Mouse (Mus musculus): ENCODE measurements at regions not wholly inside any gene's neighbourhood (a gene's known extent, or its start where the extent isn't known, plus 50 kb on each side); places are given as distances from the start of the nearest gene placed in this dataset.

DNA sequence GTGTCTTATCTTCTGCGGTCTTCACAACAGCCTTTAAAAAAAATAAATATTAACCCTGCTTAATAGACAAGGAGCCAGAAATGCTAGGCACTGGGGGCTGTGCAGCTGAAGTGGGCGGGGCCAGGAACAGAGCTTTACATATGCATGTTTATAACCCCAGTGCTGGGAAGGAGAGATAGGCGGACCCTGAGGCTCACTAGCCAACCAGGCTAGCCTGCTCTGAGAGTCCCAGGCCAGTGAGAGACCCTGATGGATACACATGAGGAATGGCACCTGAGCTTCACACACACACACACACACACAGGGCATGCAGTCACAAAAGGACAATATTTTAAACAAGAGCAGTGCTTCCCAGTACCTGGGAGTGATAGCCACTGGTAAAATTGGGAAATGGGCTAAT lies 54.1 kb upstream of the Plet1 start:
- no peak for DNase-seq (ENCODE audit: low spot score)
- H3K9me3 ChIP-seq (replicated peaks; ENCODE audit: control insufficient read depth, low read length) = peaks cover 2% of the 10 kb centered on the region; the same call in 1 of the 2 replicates
- 69% methylated on average over 3 of the region's 3 CpGs for WGBS
- 0 out of 2 replicates have a peak overlapping the region, but pooled peaks have one; percentile 54 for H3K27ac ChIP-seq (ENCODE audit: low read depth)
- H3K36me3 ChIP-seq (replicated peaks; ENCODE audit: control insufficient read depth, insufficient read depth, low read length) = no peaks in the 10 kb centered on the region
- peaks cover 3% of the 10 kb centered on the region; the same call in 1 of the 2 replicates for H3K4me1 ChIP-seq (ENCODE audit: control insufficient read depth, insufficient read depth)
- no peak overlapping the region for H3K4me2 ChIP-seq (ENCODE audit: low read depth, low read length)
- no peak overlapping the region for H3K4me3 ChIP-seq (ENCODE audit: low read depth, low read length)
- ATAC-seq (ENCODE audit: insufficient read depth, low read depth) = no peak; the same call in 1 of the 2 replicates
- no peak for TF ChIP-seq CTCF (IDR thresholded peaks at IDR 0.05; ENCODE audit: low read depth)
- no peak for TF ChIP-seq EP300 (IDR thresholded peaks at IDR 0.05; ENCODE audit: low read depth)
- H3K9ac ChIP-seq (replicated peaks; ENCODE audit: low read depth, low read length) = no peak overlapping the region
- no peaks in the 10 kb centered on the region for H3K27me3 ChIP-seq (ENCODE audit: control insufficient read depth, insufficient read depth, low read length)

GRCm38 (mm10) chr9:50440689-50441088 lies 53.6 kb upstream of the Plet1 start:
- H3K4me2 ChIP-seq (ENCODE audit: low read depth, low read length) = no peak overlapping the region
- no peaks in the 10 kb centered on the region for H3K27me3 ChIP-seq (ENCODE audit: control insufficient read depth, insufficient read depth, low read length)
- TF ChIP-seq EP300 (IDR thresholded peaks at IDR 0.05; ENCODE audit: low read depth) (no peak; the same call in 1 of the 2 replicates), CTCF (IDR thresholded peaks at IDR 0.05; ENCODE audit: low read depth) (no peak)
- no peak overlapping the region for H3K9ac ChIP-seq (replicated peaks; ENCODE audit: low read depth, low read length)
- 25% methylated on average over 2 of the region's 2 CpGs for WGBS
- DNase-seq (ENCODE audit: low spot score) (peak; percentile 80), ATAC-seq (ENCODE audit: insufficient read depth, low read depth) (peak; percentile 90)
- peaks cover 3% of the 10 kb centered on the region; the same call in 1 of the 2 replicates for H3K4me1 ChIP-seq (ENCODE audit: control insufficient read depth, insufficient read depth)
- no peaks in the 10 kb centered on the region for H3K36me3 ChIP-seq (replicated peaks; ENCODE audit: control insufficient read depth, insufficient read depth, low read length)
- H3K4me3 ChIP-seq (ENCODE audit: low read depth, low read length) = no peak overlapping the region
- 0 out of 2 replicates have a peak overlapping the region, but pooled peaks have one; percentile 54 for H3K27ac ChIP-seq (ENCODE audit: low read depth)
- peaks cover 4% of the 10 kb centered on the region; the same call in 1 of the 2 replicates for H3K9me3 ChIP-seq (replicated peaks; ENCODE audit: control insufficient read depth, low read length)

GRCm38 (mm10) chr9:50443708-50444463 lies 50.4 kb upstream of the Plet1 start:
- H3K9ac ChIP-seq (replicated peaks; ENCODE audit: low read depth, low read length) = no peak overlapping the region
- 0 out of 2 replicates have a peak overlapping the region, but pooled peaks have one; percentile 16 for H3K4me2 ChIP-seq (ENCODE audit: low read depth, low read length)
- DNase-seq (ENCODE audit: low spot score) (peak; percentile 68), ATAC-seq (ENCODE audit: insufficient read depth, low read depth) (no peak)
- peaks cover 3% of the 10 kb centered on the region; the same call in 1 of the 2 replicates for H3K4me1 ChIP-seq (ENCODE audit: control insufficient read depth, insufficient read depth)
- no peaks in the 10 kb centered on the region for H3K27me3 ChIP-seq (ENCODE audit: control insufficient read depth, insufficient read depth, low read length)
- H3K4me3 ChIP-seq (ENCODE audit: low read depth, low read length) = no peak overlapping the region
- WGBS = 46% methylated on average over 22 of the region's 23 CpGs
- no peak overlapping the region for H3K27ac ChIP-seq (ENCODE audit: low read depth)
- no peaks in the 10 kb centered on the region for H3K36me3 ChIP-seq (replicated peaks; ENCODE audit: control insufficient read depth, insufficient read depth, low read length)
- H3K9me3 ChIP-seq (replicated peaks; ENCODE audit: control insufficient read depth, low read length) = peaks cover 4% of the 10 kb centered on the region; the same call in 1 of the 2 replicates
- TF ChIP-seq CTCF (IDR thresholded peaks at IDR 0.05; ENCODE audit: low read depth) = peak; percentile 89
- TF ChIP-seq EP300 (IDR thresholded peaks at IDR 0.05; ENCODE audit: low read depth) = no peak

Measured in heart, postnatal 0 days (tissue).